Mouse (Mus musculus) kidney, adult 2 months (tissue): ENCODE data around the gene Tanc1.

ENCODE experiments used
- CTCF ChIP-seq: fragments of 200-500 bp; conservative IDR thresholded peaks from 2 replicates; pipeline ENCODE4 v1.5.1; 2011; ENCODE audit warnings: low read depth, mild to moderate bottlenecking, control low read depth, low read length, moderate library complexity, mixed read lengths; ENCODE audit not compliant: insufficient read depth, insufficient read length
- POLR2A ChIP-seq: fragments of 200-500 bp; IDR thresholded peaks from one replicate; pipeline ENCODE4 v1.6.1; 2011; ENCODE audit warnings: low read depth, low read length, control low read depth

- TF ChIP-seq POLR2A = no peak
- TF ChIP-seq CTCF = no peak
These were observed 183.0 kb downstream of the Tanc1 start for GRCm38 (mm10) chr2:59794838-59795237.
